Mouse (Mus musculus): ENCODE data around the gene Htra2.

The Htra2 gene

DNA sequence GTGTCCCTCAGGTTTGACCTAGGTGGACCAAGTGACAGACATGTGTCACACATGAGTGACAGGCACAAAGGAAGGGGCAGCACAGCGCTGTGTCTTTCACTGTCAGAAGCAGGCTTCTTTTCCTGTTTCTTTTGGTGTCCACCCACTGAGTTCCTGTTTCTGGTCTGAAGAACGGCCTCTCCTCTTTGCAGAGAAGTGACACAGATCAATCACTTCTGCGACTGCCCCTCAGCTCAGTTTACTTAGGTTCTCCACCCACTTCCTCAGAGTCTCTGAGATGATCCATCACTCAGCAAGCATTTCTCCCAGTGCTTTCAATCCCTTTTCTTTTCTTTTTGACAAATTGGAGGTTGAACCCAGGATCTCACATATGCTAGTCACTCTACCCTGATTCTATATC lies 46.4 kb downstream of the Htra2 start:
- no peak for DNase-seq (ENCODE audit: low spot score in 2 of 2)

DNA sequence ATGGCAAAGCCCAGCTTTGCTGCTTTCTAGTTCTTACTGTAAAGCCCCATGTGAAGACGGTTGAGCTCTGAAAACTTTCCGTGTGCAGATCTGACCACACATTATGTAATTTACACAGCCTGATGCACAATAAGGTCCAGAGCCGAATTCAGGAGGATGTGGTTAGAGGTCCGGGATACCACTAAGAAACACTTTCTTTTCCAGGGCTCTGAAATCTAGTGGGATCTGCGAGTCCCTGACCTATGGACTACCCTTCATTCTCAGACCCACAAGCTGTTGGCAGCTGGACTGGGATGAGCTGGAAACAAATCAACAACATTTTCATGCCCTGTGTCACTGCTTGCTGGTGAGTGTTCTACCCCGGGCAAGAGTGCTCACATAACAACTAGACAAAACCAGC lies 49.0 kb downstream of the Htra2 start:
- DNase-seq (ENCODE audit: low spot score in 2 of 2), result no peak

DNA sequence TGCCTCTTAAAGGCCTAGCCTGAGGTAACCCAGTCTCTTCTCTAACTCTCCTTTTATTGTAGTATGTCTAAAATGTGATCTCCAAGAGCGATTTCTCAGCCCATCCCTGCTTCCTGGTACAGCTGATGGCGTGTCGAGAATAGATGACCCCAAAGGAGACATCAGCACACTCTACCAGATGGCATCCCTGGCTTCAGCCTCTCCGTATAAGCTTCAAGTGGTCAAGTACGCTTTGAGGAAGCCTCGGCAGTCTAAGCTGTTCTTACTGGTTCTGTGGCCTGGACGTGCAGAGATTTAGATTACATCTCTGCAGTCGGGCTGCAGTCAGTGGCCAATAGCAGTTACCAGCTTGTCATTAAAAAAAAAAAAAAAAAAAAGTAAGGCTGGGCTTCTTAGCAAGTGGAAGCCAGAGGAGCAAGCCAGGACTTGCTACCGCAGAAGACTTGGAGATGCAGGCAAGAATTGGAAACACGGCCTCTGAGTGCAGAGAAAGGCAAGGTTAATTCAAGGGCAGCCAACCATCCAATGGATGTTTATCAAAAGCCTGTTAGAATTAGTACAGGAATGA lies 49.5 kb downstream of the Htra2 start:
- no peak for DNase-seq (ENCODE audit: low spot score in 2 of 2)

DNA sequence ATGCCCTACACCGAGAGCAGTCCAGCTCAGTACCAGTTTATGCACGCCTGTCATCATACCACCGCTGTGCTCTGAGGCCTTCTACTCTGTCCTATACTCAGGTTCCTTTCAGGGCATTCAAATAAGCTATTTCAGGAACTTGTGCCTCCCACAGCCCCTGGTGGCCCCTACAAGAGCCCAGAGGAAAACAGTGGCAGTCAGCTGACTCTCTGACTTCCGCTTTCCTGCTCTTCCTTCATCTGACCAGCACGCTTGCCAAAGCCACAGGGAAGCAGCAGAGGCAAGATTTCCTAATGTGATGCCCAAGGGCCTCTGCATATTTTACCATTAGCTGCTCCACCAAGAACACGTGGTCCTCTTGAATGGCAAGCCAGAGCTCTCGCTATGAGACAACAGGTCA lies 50.2 kb downstream of the Htra2 start:
- DNase-seq (ENCODE audit: low spot score in 2 of 2), result peak in 1 of 2 experiments; percentile 29

DNA sequence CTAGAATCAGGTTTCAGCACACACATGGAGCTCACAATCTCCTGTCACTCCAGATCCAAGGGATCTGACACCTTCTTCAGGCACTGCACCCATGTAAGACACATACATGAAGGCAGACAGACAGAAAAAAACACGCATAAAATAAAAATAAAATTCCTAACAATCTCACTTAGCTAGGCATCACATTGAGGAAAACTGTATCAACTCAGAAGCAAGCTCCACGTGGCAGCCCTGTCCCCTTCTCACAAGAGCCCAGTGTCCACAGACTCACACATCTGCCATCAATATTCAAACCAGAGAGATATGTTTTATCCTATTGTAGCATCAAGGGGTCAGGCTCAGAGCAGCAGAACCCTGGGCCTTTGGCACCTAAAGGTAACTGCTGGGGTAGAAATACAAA lies 50.8 kb downstream of the Htra2 start:
- DNase-seq (ENCODE audit: low spot score in 2 of 2), result no peak

DNA sequence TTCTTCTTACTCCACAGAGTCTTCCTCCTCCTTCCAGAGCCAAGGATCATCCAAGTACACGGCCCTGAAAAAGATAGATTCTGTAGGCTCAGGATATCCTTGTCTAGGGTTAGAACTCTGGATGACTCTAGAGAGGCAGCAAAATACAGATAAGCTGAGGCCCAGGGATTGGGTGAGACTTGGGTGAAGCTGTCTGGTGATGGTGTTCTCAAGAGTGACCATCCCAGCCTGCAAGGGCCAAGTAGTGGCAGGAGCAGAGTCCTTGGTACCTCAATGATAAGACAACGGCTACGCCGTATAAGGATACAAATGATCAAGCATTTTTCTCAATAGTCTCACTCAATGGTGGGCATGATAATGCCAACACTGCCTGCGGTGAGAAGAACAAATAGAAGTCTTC lies 51.2 kb downstream of the Htra2 start:
- DNase-seq (ENCODE audit: low spot score in 2 of 2), result no peak

DNA sequence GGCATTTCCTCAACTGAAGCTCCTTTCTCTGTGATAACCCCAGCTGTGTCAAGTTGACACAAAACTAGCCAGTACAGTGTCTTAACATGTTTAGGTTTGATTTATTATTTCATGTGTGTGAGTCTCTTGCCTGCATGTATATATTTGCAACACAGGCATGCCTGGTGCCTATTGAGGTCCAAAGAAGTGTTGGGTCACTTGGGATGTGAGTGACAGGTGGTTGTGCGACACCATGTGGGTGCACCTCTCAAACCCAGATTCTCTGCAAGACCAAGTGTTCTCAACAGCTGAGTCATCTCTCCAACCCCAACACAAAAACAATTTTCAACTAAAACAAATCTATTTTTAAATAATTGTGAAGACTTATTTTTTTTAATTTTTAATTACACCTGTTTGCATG lies 52.0 kb downstream of the Htra2 start:
- no peak for DNase-seq (ENCODE audit: low spot score in 2 of 2)
